ENCODE assay signal across 19 mouse cellular contexts in the genomic region with DNA sequence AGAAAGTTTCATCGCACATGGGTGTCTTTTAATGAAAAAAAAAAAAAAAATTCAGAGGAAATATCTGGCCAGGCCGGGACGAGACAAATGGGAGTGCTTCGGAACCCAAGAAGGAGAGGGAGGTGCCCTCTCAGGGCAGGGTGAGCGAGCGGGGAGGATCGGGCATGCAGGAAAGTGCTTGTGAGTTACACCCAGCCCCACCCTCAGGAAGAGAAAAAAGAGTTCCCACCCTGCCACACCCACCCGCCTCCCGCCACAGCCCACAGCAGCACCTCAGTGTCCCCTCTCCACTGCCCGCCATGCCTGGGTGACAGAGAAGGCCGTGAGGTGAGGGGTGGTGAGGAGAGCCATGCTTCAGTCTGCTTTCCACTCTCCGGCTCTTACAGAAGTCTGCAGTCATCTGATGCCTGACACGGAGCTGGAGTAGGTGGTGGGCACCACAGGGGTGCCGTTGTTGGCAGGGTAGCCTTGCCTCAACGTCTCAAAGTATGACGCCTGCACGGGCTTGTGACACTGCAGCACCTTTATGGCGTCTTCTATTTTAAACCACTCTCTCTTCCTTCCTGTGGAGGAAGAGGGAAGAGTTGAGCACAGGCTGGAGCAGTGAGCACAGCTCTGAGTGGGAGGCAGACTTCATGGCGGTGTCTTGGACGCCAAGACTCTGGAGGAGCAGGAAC. TPM values are rescaled to one million over a fixed set of nuclear protein-coding genes. Genes with fewer than 3 reads are reported as not detected.
A peak's percentile ranks its signal among the peaks of the same experiment; 100 is the strongest.
DNase-seq lines count a peak whose midpoint lies in the region; ATAC-seq and TF ChIP-seq lines count a peak whose summit lies in the region.
"Had no signal": no experiment of that assay in that cellular context is flagged by ENCODE, and none has a peak within 500 bp of the region (broad histone marks: within the 10 kb centered on the region; RNA-seq: fewer than 3 reads in every experiment).

No protein-coding gene starts in this region.

- no peak for TF ChIP-seq CTCF in cerebellum, adult 2 months (IDR thresholded peaks at IDR 0.05; ENCODE audit: borderline replicate concordance, insufficient read depth, low read depth, low read length)

- ATAC-seq in kidney, embryonic 16.5 days (ENCODE audit: low FRiP score, low TSS enrichment) = 0 out of 2 replicates have a peak, but pooled peaks have one; percentile 6
- ATAC-seq in liver, embryonic 15.5 days (ENCODE audit: insufficient read depth) = peak; percentile 55
- no peak for ATAC-seq in hindbrain, embryonic 11.5 days (ENCODE audit: low FRiP score)
- ATAC-seq: CD4-positive, CD25-positive, alpha-beta regulatory T cell, adult 4 months; forebrain, embryonic 13.5 days; intestine, embryonic 15.5 days; lung, postnatal 0 days; midbrain, embryonic 16.5 days had no signal

- H3K4me1 ChIP-seq in cerebellum, adult 2 months (ENCODE audit: control insufficient read depth, insufficient read depth, low read length) = peaks cover 51% of the 10 kb centered on the region
- no peaks in the 10 kb centered on the region for H3K4me1 ChIP-seq in kidney, embryonic 16.5 days (ENCODE audit: insufficient read depth, low read length)
- H3K4me1 ChIP-seq in liver, embryonic 15.5 days (replicated peaks) = peaks cover 61% of the 10 kb centered on the region
- no peaks in the 10 kb centered on the region for H3K4me1 ChIP-seq in hindbrain, embryonic 11.5 days (replicated peaks; ENCODE audit: control insufficient read depth, insufficient read depth, low read length)
- H3K4me1 ChIP-seq: forebrain, embryonic 13.5 days; kidney, embryonic 15.5 days had no signal

- H3K27me3 ChIP-seq in cerebellum, adult 2 months (ENCODE audit: control insufficient read depth, insufficient read depth, low read length) = no peaks in the 10 kb centered on the region
- H3K27me3 ChIP-seq in kidney, embryonic 16.5 days (ENCODE audit: insufficient read depth, low read length) = no peaks in the 10 kb centered on the region
- H3K27me3 ChIP-seq in liver, embryonic 15.5 days = no peaks in the 10 kb centered on the region
- no peaks in the 10 kb centered on the region for H3K27me3 ChIP-seq in hindbrain, embryonic 11.5 days (ENCODE audit: control insufficient read depth, insufficient read depth, low read length)
- H3K27me3 ChIP-seq: forebrain, embryonic 13.5 days; heart, embryonic 13.5 days; intestine, embryonic 15.5 days; kidney, embryonic 15.5 days had no signal

- peak overlapping the region; percentile 87; the same call in 1 of the 2 replicates for H3K27ac ChIP-seq in cerebellum, adult 2 months (ENCODE audit: insufficient read depth, low read length)
- no peak overlapping the region for H3K27ac ChIP-seq in kidney, embryonic 16.5 days (ENCODE audit: low read length)
- H3K27ac ChIP-seq in liver, embryonic 15.5 days (replicated peaks) = no peak overlapping the region
- no peak overlapping the region for H3K27ac ChIP-seq in hindbrain, embryonic 11.5 days (ENCODE audit: low read depth, low read length)
- H3K27ac ChIP-seq: embryonic facial prominence, embryonic 10.5 days; forebrain, embryonic 13.5 days; intestine, embryonic 15.5 days; kidney, embryonic 15.5 days had no signal

- DNase-seq in cerebellum, adult 2 months = no peak
- no peak for DNase-seq in cerebellum, adult 11 months
- no peak for DNase-seq in kidney, postnatal 36 days
- peak; percentile 53 for DNase-seq in ZHBTc4 (ENCODE audit: low read depth, low spot score)
- no peak for DNase-seq in hindbrain, embryonic 11.5 days (ENCODE audit: low spot score)
- no peak for DNase-seq in kidney, postnatal 4 days
- DNase-seq: adrenal gland, postnatal 36 days; thymus, postnatal 36 days had no signal

- H3K36me3 ChIP-seq in kidney, embryonic 16.5 days (ENCODE audit: insufficient read depth, low read length) = peaks cover 46% of the 10 kb centered on the region
- H3K36me3 ChIP-seq in liver, embryonic 15.5 days (replicated peaks) = peaks cover 42% of the 10 kb centered on the region
- peaks cover 11% of the 10 kb centered on the region for H3K36me3 ChIP-seq in hindbrain, embryonic 11.5 days (ENCODE audit: control insufficient read depth, insufficient read depth, low read length)

- no peak overlapping the region for H3K9ac ChIP-seq in kidney, embryonic 16.5 days (replicated peaks; ENCODE audit: low read length)
- H3K9ac ChIP-seq in liver, embryonic 15.5 days = no peak overlapping the region
- H3K9ac ChIP-seq in hindbrain, embryonic 11.5 days (ENCODE audit: low read depth, low read length) = no peak overlapping the region
- H3K9ac ChIP-seq: forebrain, embryonic 13.5 days; heart, embryonic 13.5 days; intestine, embryonic 15.5 days; kidney, embryonic 15.5 days had no signal

- H3K4me3 ChIP-seq in cerebellum, adult 2 months (replicated peaks; ENCODE audit: insufficient read depth, low read depth, low read length) = no peak overlapping the region
- H3K4me3 ChIP-seq in kidney, embryonic 16.5 days (ENCODE audit: low read length) = no peak overlapping the region
- no peak overlapping the region for H3K4me3 ChIP-seq in liver, embryonic 15.5 days (replicated peaks)
- H3K4me3 ChIP-seq in hindbrain, embryonic 11.5 days (ENCODE audit: low read depth, low read length) = no peak overlapping the region
- H3K4me3 ChIP-seq: embryonic facial prominence, embryonic 10.5 days; forebrain, embryonic 13.5 days; heart, embryonic 13.5 days; intestine, embryonic 15.5 days; kidney, embryonic 15.5 days had no signal

- 44% methylated on average over 20 of the region's 20 CpGs for whole genome bisulfite sequencing in cerebellum, adult 2 months
- WGBS in kidney, embryonic 16.5 days = 79% methylated on average over 20 of the region's 20 CpGs
- 47% methylated on average over 20 of the region's 20 CpGs for WGBS in liver, embryonic 15.5 days (ENCODE audit: insufficient replicate concordance)
- WGBS in hindbrain, embryonic 11.5 days = 92% methylated on average over 20 of the region's 20 CpGs

- no peak for TF ChIP-seq POLR2A in cerebellum, adult 2 months (IDR thresholded peaks at IDR 0.05; ENCODE audit: borderline replicate concordance, insufficient read depth, low read length)

- no peak overlapping the region for H3K4me2 ChIP-seq in kidney, embryonic 16.5 days (replicated peaks; ENCODE audit: low read depth, low read length)
- no peak overlapping the region for H3K4me2 ChIP-seq in liver, embryonic 15.5 days
- no peak overlapping the region for H3K4me2 ChIP-seq in hindbrain, embryonic 11.5 days (replicated peaks; ENCODE audit: low read depth, low read length)
- H3K4me2 ChIP-seq: forebrain, embryonic 13.5 days; heart, embryonic 13.5 days; intestine, embryonic 15.5 days; kidney, embryonic 15.5 days had no signal

- H3K9me3 ChIP-seq in kidney, embryonic 16.5 days (ENCODE audit: low read length) = no peaks in the 10 kb centered on the region
- H3K9me3 ChIP-seq in liver, embryonic 15.5 days (replicated peaks) = no peaks in the 10 kb centered on the region
- no peaks in the 10 kb centered on the region for H3K9me3 ChIP-seq in hindbrain, embryonic 11.5 days (ENCODE audit: control insufficient read depth, low read length)
- H3K9me3 ChIP-seq: embryonic facial prominence, embryonic 10.5 days; forebrain, embryonic 13.5 days; heart, embryonic 13.5 days; intestine, embryonic 15.5 days; kidney, embryonic 15.5 days had no signal

RNA-seq across cellular contexts. Expression of a gene that starts 15.0 kb away (rescaled TPM):
- 98.9 and 104 TPM in 2 replicates for polyA plus RNA-seq in cerebellum, adult 2 months (2012; rRNA removed)
- 20.2 and 23.4 TPM in 2 replicates for polyA plus RNA-seq in kidney, embryonic 16.5 days (2015; fragmentation: Nextera tagmentation; extraction: Ambion mirVana)
- 12.3 and 13.9 TPM in 2 replicates for polyA plus RNA-seq in liver, embryonic 15.5 days (2015; fragmentation: Nextera tagmentation; extraction: Ambion mirVana)
- 17.1 and 19.0 TPM in 2 replicates for polyA plus RNA-seq in hindbrain, embryonic 11.5 days (2014; fragmentation: Nextera tagmentation; extraction: Ambion mirVana)

RNA-seq across cellular contexts. Expression of a gene that starts 24.2 kb away (rescaled TPM):
- 124 and 133 TPM in 2 replicates for polyA plus RNA-seq in cerebellum, adult 2 months (2012; rRNA removed)
- polyA plus RNA-seq in kidney, embryonic 16.5 days (2015; fragmentation: Nextera tagmentation; extraction: Ambion mirVana) = 257 and 279 TPM in 2 replicates
- 131 and 132 TPM in 2 replicates for polyA plus RNA-seq in liver, embryonic 15.5 days (2015; fragmentation: Nextera tagmentation; extraction: Ambion mirVana)
- 305 and 319 TPM in 2 replicates for polyA plus RNA-seq in hindbrain, embryonic 11.5 days (2014; fragmentation: Nextera tagmentation; extraction: Ambion mirVana)

RNA-seq across cellular contexts. Expression of a gene that starts 42.8 kb away (rescaled TPM):
- 336 and 366 TPM in 2 replicates for polyA plus RNA-seq in cerebellum, adult 2 months (2012; rRNA removed)
- 81.8 and 84.1 TPM in 2 replicates for polyA plus RNA-seq in kidney, embryonic 16.5 days (2015; fragmentation: Nextera tagmentation; extraction: Ambion mirVana)
- 23.2 and 26.1 TPM in 2 replicates for polyA plus RNA-seq in liver, embryonic 15.5 days (2015; fragmentation: Nextera tagmentation; extraction: Ambion mirVana)
- 53.3 and 61.2 TPM in 2 replicates for polyA plus RNA-seq in hindbrain, embryonic 11.5 days (2014; fragmentation: Nextera tagmentation; extraction: Ambion mirVana)

RNA-seq across cellular contexts. Expression of a gene that starts 54.5 kb away (rescaled TPM):
- 0.16 TPM in 2 replicates for polyA plus RNA-seq in cerebellum, adult 2 months (2012; rRNA removed)
- polyA plus RNA-seq in kidney, embryonic 16.5 days (2015; fragmentation: Nextera tagmentation; extraction: Ambion mirVana) = not detected in 2 replicates
- polyA plus RNA-seq in liver, embryonic 15.5 days (2015; fragmentation: Nextera tagmentation; extraction: Ambion mirVana) = not detected in 2 replicates
- polyA plus RNA-seq in hindbrain, embryonic 11.5 days (2014; fragmentation: Nextera tagmentation; extraction: Ambion mirVana) = not detected in 2 replicates
- polyA plus RNA-seq: CD4-positive, CD25-positive, alpha-beta regulatory T cell, adult 4 months; embryonic facial prominence, embryonic 10.5 days; forebrain, embryonic 13.5 days; gonadal fat pad, adult 2 months; heart, embryonic 13.5 days; intestine, embryonic 15.5 days; kidney, embryonic 15.5 days; lung, postnatal 0 days; midbrain, embryonic 16.5 days had no signal

RNA-seq across cellular contexts. Expression of a gene that starts 55.9 kb away (rescaled TPM):
- polyA plus RNA-seq in cerebellum, adult 2 months (2012; rRNA removed) = 479 and 488 TPM in 2 replicates
- 825 and 828 TPM in 2 replicates for polyA plus RNA-seq in kidney, embryonic 16.5 days (2015; fragmentation: Nextera tagmentation; extraction: Ambion mirVana)
- 435 and 496 TPM in 2 replicates for polyA plus RNA-seq in liver, embryonic 15.5 days (2015; fragmentation: Nextera tagmentation; extraction: Ambion mirVana)
- 817 and 827 TPM in 2 replicates for polyA plus RNA-seq in hindbrain, embryonic 11.5 days (2014; fragmentation: Nextera tagmentation; extraction: Ambion mirVana)
